Mouse (Mus musculus): Measurements from ENCODE around the gene Calm5.
A peak's percentile ranks its signal among the peaks of the same experiment; 100 is the strongest.
"Not testable (repeated sequence)": the region's sequence is repeated elsewhere in the genome, so short reads cannot be mapped to it uniquely, and the experiment has no call there.

Gene Calm5

GRCm38 (mm10) chr13:3866355-3867052 is 12.5 kb downstream of the Calm5 start:
- no peak for DNase-seq

GRCm38 (mm10) chr13:3867158-3867557 is 13.2 kb downstream of the Calm5 start:
- DNase-seq = no peak

- no peak for DNase-seq
Observed at GRCm38 (mm10) chr13:3869901-3870300, 15.9 kb downstream of the Calm5 start.

- DNase-seq = no peak
Observed at GRCm38 (mm10) chr13:3872832-3873231, 18.9 kb downstream of the Calm5 start.

GRCm38 (mm10) chr13:3876448-3876847 is 22.5 kb downstream of the Calm5 start:
- no peak for DNase-seq

- no peak for DNase-seq
Observed at GRCm38 (mm10) chr13:3877185-3877584, 23.2 kb downstream of the Calm5 start.

GRCm38 (mm10) chr13:3877679-3878220 is 23.8 kb downstream of the Calm5 start:
- no peak for DNase-seq

DNA sequence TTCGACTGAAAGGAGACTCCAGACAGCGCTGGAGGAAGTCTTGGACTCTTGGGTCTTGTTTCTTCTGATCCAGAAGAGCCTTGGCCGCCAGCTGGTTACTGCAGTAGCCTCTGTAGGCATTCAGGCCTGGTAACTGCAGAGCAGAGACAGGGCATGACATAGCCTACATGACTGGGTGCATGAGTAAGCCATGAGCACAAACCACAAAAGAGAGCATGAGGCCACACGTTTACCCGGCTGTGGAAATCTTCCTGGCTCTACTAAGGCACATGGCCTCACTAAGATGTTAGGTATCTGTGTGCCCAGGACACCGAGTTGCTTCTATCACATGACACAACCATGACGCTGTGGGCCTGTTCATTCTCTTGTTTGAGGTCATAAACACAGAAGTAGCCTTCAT is 32.7 kb downstream of the Calm5 start:
- DNase-seq = no peak

DNA sequence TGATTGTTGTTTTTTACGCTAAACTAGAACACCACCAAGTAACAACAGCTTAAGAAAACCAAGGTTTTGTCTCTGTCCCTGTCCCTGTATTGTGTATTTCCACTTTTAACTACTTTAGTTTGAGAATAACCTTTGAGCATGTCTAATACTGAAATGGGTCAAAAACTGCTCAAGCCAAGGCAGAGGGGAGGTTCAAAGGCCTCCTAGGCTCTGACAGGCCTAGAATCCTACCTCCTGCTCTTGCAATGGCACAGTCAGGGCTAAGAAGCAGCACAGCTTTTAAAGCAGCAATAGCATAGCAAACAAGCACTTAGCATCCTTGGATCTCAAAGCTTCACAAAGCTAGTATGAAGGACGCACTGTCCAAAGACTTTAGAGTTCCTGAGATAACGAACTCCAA is 35.1 kb downstream of the Calm5 start:
- DNase-seq = no peak

DNA sequence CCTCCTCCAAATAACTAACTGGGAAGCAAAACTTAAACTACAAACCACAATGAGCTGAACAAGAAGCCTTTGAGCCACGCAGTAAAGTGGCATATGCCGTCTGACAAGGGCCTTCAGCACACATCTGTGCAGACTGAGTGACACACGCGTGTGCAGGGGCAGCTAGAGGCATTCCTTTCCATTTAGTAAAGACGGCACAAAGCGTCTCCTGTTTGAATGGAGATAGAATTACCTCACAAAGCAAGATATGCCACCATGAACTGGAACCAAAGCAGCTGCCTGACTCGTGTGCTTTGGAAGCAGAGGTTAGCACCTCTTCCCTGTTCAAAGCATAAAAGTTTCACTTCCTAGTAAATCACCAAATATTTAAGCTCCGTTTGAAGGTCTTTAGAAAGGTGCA is 36.1 kb downstream of the Calm5 start:
- no peak for DNase-seq

DNA sequence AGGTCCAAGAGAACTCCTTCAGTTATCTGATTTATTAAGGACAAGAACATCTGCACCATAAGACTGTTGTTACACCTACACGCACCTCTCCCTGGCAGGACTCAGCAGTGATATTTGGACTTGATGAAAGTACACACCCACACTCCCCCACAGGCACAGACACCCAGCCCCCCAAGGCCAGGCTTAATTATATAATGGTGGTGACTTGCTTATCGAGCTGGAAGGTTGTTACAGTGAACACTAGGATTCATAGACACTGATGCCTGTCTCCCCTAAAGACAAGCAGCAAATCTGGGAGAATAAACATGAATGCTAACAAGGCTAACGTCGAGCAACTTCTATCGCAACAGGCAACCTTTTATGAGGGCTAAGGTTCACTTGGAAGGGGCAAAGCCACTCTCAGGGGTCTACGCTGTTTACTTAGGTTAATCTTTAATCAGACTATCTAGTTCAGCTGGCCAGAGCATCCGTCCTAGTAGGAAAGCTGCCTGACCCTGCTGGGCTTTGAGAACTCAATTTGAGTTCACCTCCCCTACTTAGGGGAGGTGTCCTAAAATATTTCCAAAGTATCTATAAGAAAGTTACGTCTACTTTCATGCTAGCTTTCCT is 37.6 kb downstream of the Calm5 start:
- no peak for DNase-seq

DNA sequence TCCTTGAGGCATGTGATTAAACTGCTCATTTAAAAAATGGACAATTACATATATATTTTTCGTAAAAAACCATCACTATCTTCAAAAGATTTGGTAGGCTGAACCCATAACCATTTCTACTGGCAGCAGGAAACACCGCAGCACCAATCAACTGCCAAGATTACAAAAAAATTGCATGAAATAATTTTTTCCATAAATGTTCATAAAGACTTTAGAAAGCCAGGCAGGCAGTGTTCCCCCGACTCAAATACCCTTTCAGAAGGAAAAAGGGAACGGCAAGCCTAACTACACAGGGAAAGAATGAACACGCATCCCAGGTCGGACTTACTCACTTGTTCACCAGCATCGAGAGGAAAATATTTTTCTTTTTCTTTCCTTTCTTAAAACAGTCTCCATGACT is 38.6 kb downstream of the Calm5 start:
- no peak for DNase-seq

DNA sequence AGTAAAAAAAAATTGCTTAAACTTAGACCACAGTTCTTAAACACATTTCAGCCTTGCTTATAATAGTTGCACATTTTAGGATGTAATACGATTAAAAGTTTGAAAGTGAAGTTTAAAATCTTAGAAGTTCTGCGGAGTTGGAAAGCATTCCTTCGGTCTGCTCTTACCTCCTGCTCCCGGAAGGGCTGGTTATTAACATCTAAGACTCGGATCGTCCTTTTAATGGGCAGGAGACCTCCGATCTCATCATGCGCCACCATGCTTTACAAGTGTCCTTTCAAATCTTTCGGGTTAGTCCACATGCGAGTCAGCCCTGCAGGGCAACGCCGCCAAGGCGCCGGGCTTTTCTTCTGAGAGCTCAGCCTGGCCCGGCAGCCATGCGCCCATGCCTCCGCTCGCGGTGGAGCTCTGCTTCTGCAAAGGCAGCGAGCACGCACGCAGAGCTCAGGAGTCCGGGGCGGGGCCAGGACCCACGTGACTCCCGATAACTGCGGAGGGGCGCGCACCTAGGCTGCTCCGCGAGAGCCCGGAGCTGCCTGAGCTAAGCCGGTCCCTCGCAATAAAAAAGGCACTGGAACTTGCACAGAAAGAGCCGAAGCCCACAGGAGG is 39.3 kb downstream of the Calm5 start:
- peak; percentile 83 for DNase-seq

- no peak for DNase-seq
Observed at GRCm38 (mm10) chr13:3894549-3894948, 40.6 kb downstream of the Calm5 start.

DNA sequence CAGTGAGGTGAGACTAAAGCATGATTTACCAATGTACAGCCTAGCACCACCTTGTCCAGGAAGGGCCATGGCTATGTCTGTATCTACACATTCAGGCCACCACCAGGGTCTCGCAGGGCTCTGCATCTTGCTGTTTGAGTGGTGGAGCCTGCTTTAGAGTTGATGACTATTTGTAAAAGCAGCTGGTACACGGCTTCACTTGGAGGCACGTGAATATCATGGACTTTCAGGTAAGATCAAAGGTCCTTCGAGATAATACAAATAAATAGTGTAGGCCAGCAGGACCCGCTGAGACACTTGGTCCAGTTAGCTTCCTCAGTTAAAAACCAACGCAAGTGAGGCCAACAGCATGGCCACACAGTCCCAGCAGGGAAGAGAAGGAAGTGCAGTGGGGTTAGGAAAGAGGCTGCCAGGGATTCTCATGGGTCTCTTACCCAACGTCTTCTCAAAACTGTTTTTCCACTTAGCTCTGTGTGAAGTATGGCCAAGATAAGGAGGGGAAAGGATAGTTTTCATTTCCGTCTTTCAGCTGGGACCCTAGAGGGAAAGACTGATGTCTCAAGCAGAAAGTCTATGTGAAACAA is 41.5 kb downstream of the Calm5 start:
- DNase-seq = no peak

DNA sequence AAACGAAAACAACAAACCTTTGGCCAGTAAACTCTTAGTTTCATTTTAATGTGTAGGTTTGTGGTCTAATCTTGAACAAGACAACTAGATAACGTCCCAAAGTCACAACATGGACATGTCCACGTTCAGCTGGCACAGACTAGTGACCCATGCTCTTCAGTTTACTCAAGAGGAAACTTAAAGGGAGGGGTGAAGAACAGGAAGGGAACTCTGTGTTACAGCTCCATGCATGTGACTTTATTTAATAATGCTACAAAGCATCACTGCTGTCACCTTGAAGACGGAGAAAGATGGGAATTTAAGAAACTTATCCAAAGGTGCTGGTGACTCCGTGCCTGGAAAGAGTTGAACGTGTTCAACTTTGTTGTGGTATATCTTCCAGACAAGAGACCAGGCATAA is 42.1 kb downstream of the Calm5 start:
- no peak for DNase-seq

GRCm38 (mm10) chr13:3896913-3897312 is 42.9 kb downstream of the Calm5 start:
- peak; percentile 89 for DNase-seq

- not testable (repeated sequence) for DNase-seq
Observed at GRCm38 (mm10) chr13:3898202-3898601, 44.2 kb downstream of the Calm5 start.

DNA sequence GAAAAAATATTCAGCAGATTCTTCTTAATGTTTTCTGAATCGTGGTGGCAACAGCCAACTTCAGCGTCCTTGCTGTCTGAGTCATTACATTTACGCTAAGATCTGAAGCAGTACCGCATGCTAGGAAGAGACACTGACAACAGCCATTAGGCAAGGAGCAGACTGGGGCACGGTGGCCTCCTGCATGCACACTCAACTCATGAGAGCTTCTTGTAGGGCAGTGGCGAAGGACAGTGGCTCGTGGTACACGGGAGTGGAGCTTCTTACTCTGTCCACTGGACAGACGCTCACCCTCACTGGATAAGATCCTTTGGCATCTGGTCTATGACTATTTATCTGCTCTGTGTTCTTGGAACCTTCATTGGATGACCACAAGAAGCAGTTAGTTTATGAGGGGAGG is 45.3 kb downstream of the Calm5 start:
- DNase-seq = no peak

Data from cerebellum, adult 9-10 months (tissue).